Mouse (Mus musculus) heart, postnatal 0 days (tissue): Measurements from ENCODE around the gene Cxcl1. TPM values are rescaled to one million over a fixed set of nuclear protein-coding genes. Genes with fewer than 3 reads are reported as not detected.

Experiments used
- ATAC-seq: fragments of 200-750 bp; cut with Nextera tagmentation; 2 replicates; pipeline ENCODE4 v1.8.0; 2017; ENCODE audit warnings: low read depth, moderate number of reproducible peaks, moderate library complexity; ENCODE audit not compliant: insufficient read depth
- DNase-seq: peaks from one replicate; pipeline ENCODE4 v3.0.0-alpha.2; 2016; ENCODE audit warnings: low spot score
- H3K27ac ChIP-seq: fragments of 300-500 bp; sonication (generic); 2 replicates; pipeline ENCODE4 v1.5.1; 2014; ENCODE audit warnings: low read depth, mild to moderate bottlenecking
- H3K27me3 ChIP-seq: fragments of 300-500 bp; sonication (generic); 2 replicates; pipeline ENCODE4 v1.6.1; 2014; ENCODE audit warnings: low read length, mixed read lengths; ENCODE audit not compliant: control insufficient read depth, insufficient read depth
- H3K36me3 ChIP-seq: fragments of 300-500 bp; sonication (generic); replicated peaks from 2 replicates; pipeline ENCODE4 v1.6.1; 2014; ENCODE audit warnings: low read length, mixed read lengths; ENCODE audit not compliant: control insufficient read depth, insufficient read depth
- H3K4me1 ChIP-seq: fragments of 300-500 bp; sonication (generic); 2 replicates; pipeline ENCODE4 v1.6.1; 2014; ENCODE audit warnings: antibody characterized with exemption; ENCODE audit not compliant: control insufficient read depth, insufficient read depth
- H3K4me2 ChIP-seq: fragments of 300-500 bp; sonication (generic); 2 replicates; pipeline ENCODE4 v1.6.1; 2014; ENCODE audit warnings: low read depth, mild to moderate bottlenecking, low read length, moderate library complexity
- H3K4me3 ChIP-seq: fragments of 300-500 bp; sonication (generic); 2 replicates; pipeline ENCODE4 v1.5.1; 2014; ENCODE audit warnings: low read depth, low read length
- H3K9ac ChIP-seq: fragments of 300-500 bp; sonication (generic); replicated peaks from 2 replicates; pipeline ENCODE4 v1.6.1; 2014; ENCODE audit warnings: low read depth, low read length, mixed read lengths
- H3K9me3 ChIP-seq: fragments of 300-500 bp; sonication (generic); replicated peaks from 2 replicates; pipeline ENCODE4 v1.6.1; 2016; ENCODE audit warnings: low read length; ENCODE audit not compliant: control insufficient read depth
- CTCF ChIP-seq: IDR thresholded peaks from 2 replicates; pipeline ENCODE4 v1.5.1; 2016; ENCODE audit warnings: antibody characterized with exemption, control low read depth, low read depth
- EP300 ChIP-seq: IDR thresholded peaks from 2 replicates; pipeline ENCODE4 v1.6.1; 2016; ENCODE audit warnings: antibody characterized with exemption, low read depth
- WGBS: fragments of 180-500 bp; shearing (Covaris S2); extraction: QIAGEN DNeasy Blood & Tissue Kit; methylation state at CpG from one replicate; pipeline ENCODE4 v1.1.7; 2014; 5-methylcytosine and 5-hydroxymethylcytosine counted together
- polyA plus RNA-seq: library from polyadenylated mRNA; unstranded; fragments of >200 nt; fragmentation: Nextera tagmentation; extraction: Ambion mirVana; gene quantifications from 2 replicates; pipeline ENCODE4 v1.2.1, GENCODE M21; 2015
- total RNA-seq: library from RNA; depleted of rRNA; stranded (reverse); fragments of >200 nt; gene quantifications from 2 replicates; pipeline ENCODE4 v1.2.3, GENCODE M21; 2014; ENCODE audit warnings: low replicate concordance

Cxcl1 gene
- total and polyA plus RNA-seq, 2 experiments from 2014 or later, result 0.27 to 1.5 TPM

DNA sequence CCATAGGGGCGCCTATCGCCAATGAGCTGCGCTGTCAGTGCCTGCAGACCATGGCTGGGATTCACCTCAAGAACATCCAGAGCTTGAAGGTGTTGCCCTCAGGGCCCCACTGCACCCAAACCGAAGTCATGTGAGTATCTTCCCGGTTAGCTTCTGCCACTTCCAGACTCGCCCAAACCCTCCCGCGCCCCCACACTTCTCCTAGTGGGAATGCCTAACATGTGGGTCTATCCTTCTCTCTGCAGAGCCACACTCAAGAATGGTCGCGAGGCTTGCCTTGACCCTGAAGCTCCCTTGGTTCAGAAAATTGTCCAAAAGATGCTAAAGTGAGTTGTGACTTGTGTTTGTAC, 398 bp downstream of the Cxcl1 start:
- WGBS, result 30% methylated on average over 10 of the region's 10 CpGs
- Histone ChIP-seq H3K9me3 (no peaks in the 10 kb centered on the region), H3K4me3 (peak overlapping the region; percentile 60), H3K27ac (peak overlapping the region; percentile 22; the same call in 1 of the 2 replicates), H3K9ac (peak overlapping the region; percentile 58), H3K36me3 (no peaks in the 10 kb centered on the region), H3K27me3 (no peaks in the 10 kb centered on the region), H3K4me2 (peak overlapping the region; percentile 82), H3K4me1 (no peaks in the 10 kb centered on the region)
- TF ChIP-seq CTCF (no peak), EP300 (no peak)
- DNase-seq, result no peak
- ATAC-seq, result no peak

- H3K9me3 ChIP-seq, result no peaks in the 10 kb centered on the region
- H3K4me2 ChIP-seq, result no peak overlapping the region
- DNase-seq, result no peak
- 62% methylated on average over 8 of the region's 8 CpGs for WGBS
- TF ChIP-seq CTCF (no peak), EP300 (no peak)
- no peak for ATAC-seq
- H3K4me3 ChIP-seq, result no peak overlapping the region
- no peak overlapping the region for H3K9ac ChIP-seq
- H3K36me3 ChIP-seq, result no peaks in the 10 kb centered on the region
- H3K27ac ChIP-seq, result no peak overlapping the region
- H3K4me1 ChIP-seq, result no peaks in the 10 kb centered on the region
- no peaks in the 10 kb centered on the region for H3K27me3 ChIP-seq
Observed at GRCm38 (mm10) chr5:90894231-90894630, 3.2 kb downstream of the Cxcl1 start.

GRCm38 (mm10) chr5:90897429-90897828, 6.4 kb downstream of the Cxcl1 start:
- no peak for DNase-seq
- WGBS, result 65% methylated on average over 3 of the region's 3 CpGs
- no peak for ATAC-seq
- Histone ChIP-seq H3K9me3 (no peaks in the 10 kb centered on the region), H3K36me3 (no peaks in the 10 kb centered on the region), H3K27ac (no peak overlapping the region), H3K4me2 (no peak overlapping the region), H3K27me3 (no peaks in the 10 kb centered on the region), H3K4me1 (no peaks in the 10 kb centered on the region), H3K4me3 (no peak overlapping the region), H3K9ac (no peak overlapping the region)
- TF ChIP-seq CTCF, result no peak
- TF ChIP-seq EP300, result no peak

GRCm38 (mm10) chr5:90899308-90899707, 8.3 kb downstream of the Cxcl1 start:
- 66% methylated on average over 5 of the region's 5 CpGs for WGBS
- no peak for ATAC-seq
- Histone ChIP-seq H3K27me3 (peaks cover 13% of the 10 kb centered on the region), H3K4me1 (0 out of 2 replicates have a peak, but pooled peaks cover 4% of the 10 kb centered on the region), H3K36me3 (no peaks in the 10 kb centered on the region), H3K4me2 (no peak overlapping the region), H3K27ac (no peak overlapping the region), H3K9me3 (no peaks in the 10 kb centered on the region), H3K4me3 (no peak overlapping the region), H3K9ac (no peak overlapping the region)
- TF ChIP-seq CTCF (no peak), EP300 (no peak)
- no peak for DNase-seq

DNA sequence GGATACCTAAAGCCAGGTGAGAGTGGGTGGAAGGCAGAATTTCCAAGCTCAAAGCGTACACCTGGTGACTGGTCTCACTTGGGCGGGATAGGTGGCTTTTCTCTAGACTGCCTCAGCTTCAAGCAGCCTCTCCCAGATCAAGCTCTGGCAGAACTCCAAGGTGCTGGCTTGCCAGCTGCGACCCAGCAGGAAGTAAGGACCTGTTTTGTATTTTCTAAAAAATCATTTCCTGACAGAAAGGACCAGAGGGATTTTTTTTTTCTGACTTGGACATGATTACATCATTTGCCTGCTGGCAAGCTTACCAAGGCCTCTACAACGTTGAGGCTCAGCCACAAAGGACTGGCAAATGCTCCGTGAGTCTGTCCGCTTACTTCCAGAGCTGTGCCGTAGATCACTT, 9.1 kb downstream of the Cxcl1 start:
- ATAC-seq (no peak), DNase-seq (no peak)
- H3K27me3 ChIP-seq, result peaks cover 20% of the 10 kb centered on the region

DNA sequence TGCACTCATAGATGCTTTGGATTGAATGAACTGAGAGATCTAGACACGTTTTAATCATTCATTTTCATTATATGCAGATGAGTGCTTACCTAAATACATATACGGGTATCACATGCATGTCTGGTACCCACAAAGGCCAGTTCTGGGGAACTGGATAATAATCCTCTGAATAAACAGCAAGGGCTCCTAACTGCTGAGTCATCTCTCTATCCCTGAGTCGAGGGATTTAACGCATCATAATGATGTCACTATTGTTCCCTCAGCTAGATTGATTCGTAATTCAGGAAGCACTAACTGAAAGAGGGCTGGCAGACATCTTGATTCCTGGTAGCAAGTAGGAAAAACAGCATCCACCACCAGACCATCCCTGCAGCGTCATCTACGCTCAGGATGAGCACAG, 9.6 kb downstream of the Cxcl1 start:
- TF ChIP-seq EP300 (no peak), CTCF (no peak)
- H3K9ac ChIP-seq, result no peak overlapping the region
- H3K27me3 ChIP-seq, result peaks cover 23% of the 10 kb centered on the region
- H3K36me3 ChIP-seq, result no peaks in the 10 kb centered on the region
- H3K4me2 ChIP-seq, result no peak overlapping the region
- H3K4me3 ChIP-seq, result no peak overlapping the region
- 68% methylated on average over 7 of the region's 7 CpGs for WGBS
- ATAC-seq, result no peak
- H3K4me1 ChIP-seq, result 0 out of 2 replicates have a peak, but pooled peaks cover 4% of the 10 kb centered on the region
- no peaks in the 10 kb centered on the region for H3K9me3 ChIP-seq
- H3K27ac ChIP-seq, result no peak overlapping the region
- DNase-seq, result no peak

More for the DNA sequence above, 9.1 kb downstream of the Cxcl1 start:
- Histone ChIP-seq H3K27ac (no peak overlapping the region), H3K9ac (no peak overlapping the region), H3K9me3 (no peaks in the 10 kb centered on the region), H3K4me1 (0 out of 2 replicates have a peak, but pooled peaks cover 4% of the 10 kb centered on the region), H3K4me3 (no peak overlapping the region), H3K36me3 (no peaks in the 10 kb centered on the region), H3K4me2 (no peak overlapping the region)
- TF ChIP-seq EP300, result no peak
- TF ChIP-seq CTCF, result no peak
- 52% methylated on average over 7 of the region's 7 CpGs for WGBS
